Mouse (Mus musculus): ENCODE measurements around the gene Hist1h2ba.

The Hist1h2ba gene

GRCm38 (mm10) chr13:23933421-23934210, at the start of gene Hist1h2ba:
Gene Hist1h2ba (minus strand): TSS chr13:23934156.
- no peak for DNase-seq (ENCODE audit: low spot score)

GRCm38 (mm10) chr13:23972271-23972670, 38.3 kb upstream of the Hist1h2ba start:
- no peak for DNase-seq (ENCODE audit: low spot score)

- no peak for DNase-seq (ENCODE audit: low spot score)
Observed at GRCm38 (mm10) chr13:23971870-23972269, 37.9 kb upstream of the Hist1h2ba start.

GRCm38 (mm10) chr13:23964909-23965308, 31.0 kb upstream of the Hist1h2ba start:
- DNase-seq (ENCODE audit: low spot score): no peak

GRCm38 (mm10) chr13:23959776-23960175, 25.8 kb upstream of the Hist1h2ba start:
- DNase-seq (ENCODE audit: low spot score): no peak

GRCm38 (mm10) chr13:23950928-23951327, 17.0 kb upstream of the Hist1h2ba start:
- no peak for DNase-seq (ENCODE audit: low spot score)

- DNase-seq (ENCODE audit: low spot score): no peak
Observed at GRCm38 (mm10) chr13:23949484-23950246, 15.7 kb upstream of the Hist1h2ba start.

GRCm38 (mm10) chr13:23946254-23946653, 12.3 kb upstream of the Hist1h2ba start:
- DNase-seq (ENCODE audit: low spot score): no peak

GRCm38 (mm10) chr13:23942861-23943260, 8.9 kb upstream of the Hist1h2ba start:
- no peak for DNase-seq (ENCODE audit: low spot score)

- no peak for DNase-seq (ENCODE audit: low spot score)
Observed at GRCm38 (mm10) chr13:23940291-23940690, 6.3 kb upstream of the Hist1h2ba start.

GRCm38 (mm10) chr13:23938699-23939098, 4.7 kb upstream of the Hist1h2ba start:
- no peak for DNase-seq (ENCODE audit: low spot score)

- no peak for DNase-seq (ENCODE audit: low spot score)
Observed at GRCm38 (mm10) chr13:23934211-23934520, 210 bp upstream of the Hist1h2ba start, which contains the start of gene Hist1h2aa. Gene Hist1h2aa (plus strand): TSS chr13:23934462.

GRCm38 (mm10) chr13:23930904-23931303, 3.1 kb downstream of the Hist1h2ba start:
- no peak for DNase-seq (ENCODE audit: low spot score)

GRCm38 (mm10) chr13:23930461-23930860, 3.5 kb downstream of the Hist1h2ba start:
- DNase-seq (ENCODE audit: low spot score): no peak

GRCm38 (mm10) chr13:23928637-23929036, 5.3 kb downstream of the Hist1h2ba start:
- DNase-seq (ENCODE audit: low spot score): no peak

- no peak for DNase-seq (ENCODE audit: low spot score)
Observed at GRCm38 (mm10) chr13:23925792-23926191, 8.2 kb downstream of the Hist1h2ba start.

GRCm38 (mm10) chr13:23917674-23918073, 16.3 kb downstream of the Hist1h2ba start:
- no peak for DNase-seq (ENCODE audit: low spot score)

- DNase-seq (ENCODE audit: low spot score): no peak
Observed at GRCm38 (mm10) chr13:23916132-23916531, 17.8 kb downstream of the Hist1h2ba start.

GRCm38 (mm10) chr13:23914376-23915167, 19.4 kb downstream of the Hist1h2ba start, which contains the start of gene Slc17a4:
Gene Slc17a4 (minus strand): TSS chr13:23915009.
- DNase-seq (ENCODE audit: low spot score): no peak

GRCm38 (mm10) chr13:23913791-23914306, 20.1 kb downstream of the Hist1h2ba start:
- DNase-seq (ENCODE audit: low spot score): no peak

- no peak for DNase-seq (ENCODE audit: low spot score)
Observed at GRCm38 (mm10) chr13:23911335-23911734, 22.6 kb downstream of the Hist1h2ba start.

GRCm38 (mm10) chr13:23910121-23910520, 23.8 kb downstream of the Hist1h2ba start:
- no peak for DNase-seq (ENCODE audit: low spot score)
